Mouse (Mus musculus) B cell, adult 67 days (primary cell): ENCODE data around the gene Tbpl2. TPM values are rescaled to one million over a fixed set of nuclear protein-coding genes. Genes with fewer than 3 reads are reported as not detected.

ENCODE experiments used
- total RNA-seq, 2 experiments: library from RNA; stranded (reverse); gene quantifications; 4 replicates each; pipeline ENCODE4 v1.2.4; 2023

Gene Tbpl2
- not detected for total RNA-seq

GRCm38 (mm10) chr2:24096495-24096894 is at the start of gene Tbpl2:
Gene Tbpl2 (minus strand): TSS chr2:24096595.

GRCm38 (mm10) chr2:24049344-24049990 is 46.9 kb downstream of the Tbpl2 start, which contains the start of gene Hnmt:
Gene Hnmt (minus strand): TSS chr2:24049394.

Other genes starting within 250 kb of the Tbpl2 start
- not detected for gene Hnmt, start 47.2 kb downstream of the Tbpl2 start, total RNA-seq
- gene Il1f8, start 56.6 kb upstream of the Tbpl2 start, total RNA-seq: not detected
- not detected for gene Il1f9, start 89.9 kb upstream of the Tbpl2 start, total RNA-seq
- not detected for gene Il1f6, start 118.8 kb upstream of the Tbpl2 start, total RNA-seq
- not detected for gene Il1f5, start 180.4 kb upstream of the Tbpl2 start, total RNA-seq
- gene Il1f10, start 194.6 kb upstream of the Tbpl2 start, total RNA-seq: not detected
- gene Il1rn, start 240.3 kb upstream of the Tbpl2 start, total RNA-seq: not detected